Mouse (Mus musculus) MEL (cell line): ENCODE measurements at regions not wholly inside any gene's neighbourhood (a gene's known extent, or its start where the extent isn't known, plus 50 kb on each side); places are given as distances from the start of the nearest gene placed in this dataset.

Experiments used
- DNase-seq: peaks from one replicate; pipeline ENCODE4 v3.0.0; 2011; ENCODE audit warnings: low read depth, low spot score
- H3K27ac ChIP-seq: 2 replicates; pipeline ENCODE4 v1.5.1; 2012; ENCODE audit warnings: low read depth, mild to moderate bottlenecking, control low read depth, low read length, moderate library complexity; ENCODE audit not compliant: control insufficient read depth
- H3K27me3 ChIP-seq, 2 experiments: fragments of 150-350 bp in 1 of 2; sonication (generic) in 1 of 2; 2 replicates each; pipeline ENCODE4 v1.6.1; 2012; ENCODE audit warnings: low read length in 2 of 2, mild to moderate bottlenecking in 2 of 2, improper control_type of control experiment in 1 of 2, moderate library complexity in 1 of 2; ENCODE audit not compliant: insufficient read depth in 2 of 2, control insufficient read depth in 1 of 2
- H3K36me3 ChIP-seq, 2 experiments: 2 replicates each; pipeline ENCODE4 v1.6.1; 2012 to 2014; ENCODE audit warnings: low read length in 2 of 2, improper control_type of control experiment in 1 of 2, inconsistent platforms in 1 of 2, mild to moderate bottlenecking in 1 of 2; ENCODE audit not compliant: insufficient read depth in 2 of 2, control insufficient read depth in 1 of 2
- H3K4me1 ChIP-seq, 2 experiments: fragments of 150-350 bp in 1 of 2; sonication (generic) in 1 of 2; 2 replicates each; pipeline ENCODE4 v1.6.1; 2012; ENCODE audit warnings: low read length in 2 of 2, improper control_type of control experiment in 1 of 2, mild to moderate bottlenecking in 1 of 2; ENCODE audit not compliant: insufficient read depth in 2 of 2, control insufficient read depth in 1 of 2
- H3K4me3 ChIP-seq, 2 experiments: fragments of 150-350 bp in 1 of 2; sonication (generic) in 1 of 2; 2 replicates each; pipeline ENCODE4 v1.5.1; 2012; ENCODE audit warnings: low read depth in 2 of 2, low read length in 2 of 2, mild to moderate bottlenecking in 2 of 2, moderate library complexity in 2 of 2, control low read depth in 1 of 2, improper control_type of control experiment in 1 of 2; ENCODE audit not compliant: control insufficient read depth in 1 of 2, insufficient read depth in 1 of 2
- H3K79me2 ChIP-seq: 2 replicates; pipeline ENCODE4 v1.6.1; 2012; ENCODE audit warnings: mild to moderate bottlenecking, low read length, moderate library complexity; ENCODE audit not compliant: control insufficient read depth, poor library complexity, insufficient read depth
- H3K9ac ChIP-seq: 2 replicates; pipeline ENCODE4 v1.6.1; 2012; ENCODE audit warnings: low read depth, mild to moderate bottlenecking, control low read depth, low read length, moderate library complexity; ENCODE audit not compliant: control insufficient read depth, poor library complexity, severe bottlenecking
- H3K9me3 ChIP-seq: fragments of 150-350 bp; sonication (generic); replicated peaks from 2 replicates; pipeline ENCODE4 v1.6.1; 2012; ENCODE audit warnings: mild to moderate bottlenecking, low read length, improper control_type of control experiment, moderate library complexity; ENCODE audit not compliant: insufficient read depth
- BHLHE40 ChIP-seq: IDR thresholded peaks from 2 replicates; pipeline ENCODE4 v1.6.1; 2012; ENCODE audit warnings: low read depth, mild to moderate bottlenecking, inconsistent platforms, low read length, improper control_type of control experiment, borderline replicate concordance
- CHD1 ChIP-seq: IDR thresholded peaks from 2 replicates; pipeline ENCODE4 v1.6.1; 2012; ENCODE audit warnings: low read depth, mild to moderate bottlenecking, inconsistent platforms, low read length, improper control_type of control experiment
- E2F4 ChIP-seq: IDR thresholded peaks from 2 replicates; pipeline ENCODE4 v1.6.1; 2011; ENCODE audit warnings: low read depth, low read length, improper control_type of control experiment, borderline replicate concordance
- ELF1 ChIP-seq: IDR thresholded peaks from 2 replicates; pipeline ENCODE4 v1.6.1; 2014; ENCODE audit warnings: low read depth, mild to moderate bottlenecking, inconsistent platforms, low read length, improper control_type of control experiment, moderate library complexity
- EP300 ChIP-seq, 2 experiments: IDR thresholded peaks; 2 replicates each; pipeline ENCODE4 v1.6.1; 2011; ENCODE audit warnings: improper control_type of control experiment in 2 of 2, low read length in 2 of 2, low read depth in 1 of 2, mild to moderate bottlenecking in 1 of 2
- ETS1 ChIP-seq: IDR thresholded peaks from 2 replicates; pipeline ENCODE4 v1.6.1; 2012; ENCODE audit warnings: low read depth, mild to moderate bottlenecking, inconsistent platforms, low read length, improper control_type of control experiment, moderate library complexity
- GABPA ChIP-seq: IDR thresholded peaks from 2 replicates; pipeline ENCODE4 v1.6.1; 2012; ENCODE audit warnings: low read depth, mild to moderate bottlenecking, inconsistent platforms, low read length, improper control_type of control experiment, moderate library complexity
- GATA1 ChIP-seq: IDR thresholded peaks from 2 replicates; pipeline ENCODE4 v1.6.1; 2011; ENCODE audit warnings: low read depth, low read length, improper control_type of control experiment
- JUND ChIP-seq: IDR thresholded peaks from 2 replicates; pipeline ENCODE4 v1.6.1; 2011; ENCODE audit warnings: low read depth, mild to moderate bottlenecking, improper control_type of control experiment, low read length
- MAFK ChIP-seq: IDR thresholded peaks from 2 replicates; pipeline ENCODE4 v1.6.1; 2011; ENCODE audit warnings: low read depth, mild to moderate bottlenecking, low read length, improper control_type of control experiment, borderline replicate concordance
- MEF2A ChIP-seq: IDR thresholded peaks from 2 replicates; pipeline ENCODE4 v1.6.1; 2014; ENCODE audit warnings: low read depth, mild to moderate bottlenecking, inconsistent platforms, low read length, improper control_type of control experiment; ENCODE audit not compliant: poor library complexity, insufficient replicate concordance, severe bottlenecking; ENCODE audit errors: extremely low read depth
- MYB ChIP-seq: IDR thresholded peaks from 2 replicates; pipeline ENCODE4 v1.6.1; 2011; ENCODE audit warnings: mild to moderate bottlenecking, low read depth, low read length, improper control_type of control experiment
- NELFE ChIP-seq: IDR thresholded peaks from 2 replicates; pipeline ENCODE4 v1.6.1; 2011; ENCODE audit warnings: low read depth, low read length, improper control_type of control experiment
- NRF1 ChIP-seq: IDR thresholded peaks from 2 replicates; pipeline ENCODE4 v1.6.1; 2014; ENCODE audit warnings: low read depth, mild to moderate bottlenecking, inconsistent platforms, low read length, improper control_type of control experiment, moderate library complexity; ENCODE audit not compliant: poor library complexity, insufficient read depth, severe bottlenecking
- POLR2AphosphoS5 ChIP-seq: IDR thresholded peaks from 2 replicates; pipeline ENCODE4 v1.6.1; 2012; ENCODE audit warnings: low read depth, borderline replicate concordance, mild to moderate bottlenecking, inconsistent platforms, low read length, moderate library complexity, mixed read lengths
- RAD21 ChIP-seq: IDR thresholded peaks from 2 replicates; pipeline ENCODE4 v1.6.1; 2011; ENCODE audit warnings: mild to moderate bottlenecking, low read depth, low read length, improper control_type of control experiment
- RCOR1 ChIP-seq: IDR thresholded peaks from 2 replicates; pipeline ENCODE4 v1.6.1; 2012; ENCODE audit warnings: low read depth, mild to moderate bottlenecking, inconsistent platforms, low read length, improper control_type of control experiment
- SIN3A ChIP-seq: IDR thresholded peaks from 2 replicates; pipeline ENCODE4 v1.6.1; 2012; ENCODE audit warnings: low read length, improper control_type of control experiment, inconsistent platforms
- SMC3 ChIP-seq: IDR thresholded peaks from 2 replicates; pipeline ENCODE4 v1.6.1; 2011; ENCODE audit warnings: low read depth, low read length, improper control_type of control experiment
- TAL1 ChIP-seq: IDR thresholded peaks from 2 replicates; pipeline ENCODE4 v1.6.1; 2012; ENCODE audit warnings: mild to moderate bottlenecking, inconsistent platforms, low read length, moderate library complexity, mixed read lengths
- TCF12 ChIP-seq: IDR thresholded peaks from 2 replicates; pipeline ENCODE4 v1.6.1; 2014; ENCODE audit warnings: low read depth, mild to moderate bottlenecking, inconsistent platforms, low read length, improper control_type of control experiment, moderate library complexity
- USF1 ChIP-seq: IDR thresholded peaks from 2 replicates; pipeline ENCODE4 v1.6.1; 2014; ENCODE audit warnings: low read depth, mild to moderate bottlenecking, inconsistent platforms, low read length, improper control_type of control experiment, moderate library complexity
- ZMIZ1 ChIP-seq: IDR thresholded peaks from 2 replicates; pipeline ENCODE4 v1.6.1; 2012; ENCODE audit warnings: low read depth, mild to moderate bottlenecking, inconsistent platforms, low read length, improper control_type of control experiment, moderate library complexity
- ZNF384 ChIP-seq: IDR thresholded peaks from 2 replicates; pipeline ENCODE4 v1.6.1; 2012; ENCODE audit warnings: low read depth, mild to moderate bottlenecking, inconsistent platforms, low read length, improper control_type of control experiment

GRCm38 (mm10) chr19:60302371-60302770, 75.9 kb upstream of the Fam204a start:
- peak overlapping the region in 1 of 2 experiments; percentile 33; a peak in 2 of 4 replicates for H3K4me3 ChIP-seq
- TF ChIP-seq GATA1 (peak; percentile 79), POLR2AphosphoS5 (no peak), ELF1 (no peak), SIN3A (no peak), MEF2A (no peak), E2F4 (no peak), ZMIZ1 (no peak), EP300 (IDR thresholded peaks at IDR 0.05; ENCODE audit: low read depth in 1 of 2, low read length in 2 of 2) (peak; percentile 15 to 43; a peak in 1 of 4 replicates), MAFK (no peak), USF1 (no peak), GABPA (no peak), SMC3 (no peak), ZNF384 (peak; percentile 62; the same call in 1 of the 2 replicates), TCF12 (peak; percentile 42; the same call in 1 of the 2 replicates), MYB (no peak), ETS1 (peak; percentile 41)
- TF ChIP-seq, all 39 proteins: peak for 5
- 0 out of 4 replicates have a peak, but pooled peaks cover 0 to 2% of the 10 kb centered on the region in 2 experiments for H3K36me3 ChIP-seq
- H3K4me1 ChIP-seq = peaks cover 0 to 2% of the 10 kb centered on the region in 2 experiments; a peak in 1 of 4 replicates
- no peak overlapping the region for H3K9ac ChIP-seq
- no peaks in the 10 kb centered on the region for H3K9me3 ChIP-seq
- H3K27me3 ChIP-seq = peaks cover 0 to 9% of the 10 kb centered on the region in 2 experiments; a peak in 2 of 4 replicates
- no peak overlapping the region for H3K27ac ChIP-seq
- no peaks in the 10 kb centered on the region for H3K79me2 ChIP-seq
- peak; percentile 71 for DNase-seq

- no peak for TF ChIP-seq MAFK
- TF ChIP-seq RAD21 = no peak
- no peak for TF ChIP-seq JUND
- no peak for TF ChIP-seq MYB
- TF ChIP-seq ZNF384 = no peak
- TF ChIP-seq RCOR1 = no peak
- TF ChIP-seq GATA1 = no peak
- TF ChIP-seq E2F4 = no peak
- no peak for TF ChIP-seq NRF1
- TF ChIP-seq NELFE = no peak
- no peak for TF ChIP-seq TAL1
- TF ChIP-seq SIN3A = no peak
- no peak for TF ChIP-seq CHD1
- TF ChIP-seq BHLHE40 = no peak
- Histone ChIP-seq H3K27ac (no peak overlapping the region), H3K27me3 (peaks cover 4 to 6% of the 10 kb centered on the region in 2 experiments), H3K4me3 (no peak overlapping the region), H3K79me2 (no peaks in the 10 kb centered on the region), H3K9ac (no peak overlapping the region), H3K4me1 (peaks cover 0 to 2% of the 10 kb centered on the region in 2 experiments; a peak in 1 of 4 replicates), H3K36me3 (0 out of 4 replicates have a peak, but pooled peaks cover 0 to 2% of the 10 kb centered on the region in 2 experiments), H3K9me3 (no peaks in the 10 kb centered on the region)
- no peak for DNase-seq
Measured at GRCm38 (mm10) chr19:60300891-60301290, 74.4 kb upstream of the Fam204a start.
